Mouse (Mus musculus) limb, embryonic 11.5 days (tissue): Measurements from ENCODE around the gene Lsamp. TPM values are rescaled to one million over a fixed set of nuclear protein-coding genes. Genes with fewer than 3 reads are reported as not detected.
A peak's percentile ranks its signal among the peaks of the same experiment; 100 is the strongest.

ENCODE experiments used
- ATAC-seq: fragments of 200-750 bp; cut with Nextera tagmentation; 2 replicates; pipeline ENCODE4 v1.8.0; 2017; ENCODE audit warnings: low read depth; ENCODE audit not compliant: insufficient number of reproducible peaks, low FRiP score, low TSS enrichment
- DNase-seq: peaks from one replicate; pipeline ENCODE4 v3.0.0-alpha.2; 2015; ENCODE audit warnings: low spot score
- H3K27ac ChIP-seq: fragments of 300-500 bp; sonication (generic); replicated peaks from 2 replicates; pipeline ENCODE4 v1.5.1; 2014; ENCODE audit warnings: low read depth, mild to moderate bottlenecking, low read length
- H3K27me3 ChIP-seq: fragments of 300-500 bp; sonication (generic); 2 replicates; pipeline ENCODE4 v1.6.1; 2014; ENCODE audit warnings: mild to moderate bottlenecking, low read length, mixed read lengths; ENCODE audit not compliant: control insufficient read depth, insufficient read depth
- H3K36me3 ChIP-seq: fragments of 300-500 bp; sonication (generic); 2 replicates; pipeline ENCODE4 v1.6.1; 2014; ENCODE audit warnings: mild to moderate bottlenecking, low read length, moderate library complexity, mixed read lengths; ENCODE audit not compliant: control insufficient read depth, insufficient read depth
- H3K4me1 ChIP-seq: fragments of 300-500 bp; sonication (generic); 2 replicates; pipeline ENCODE4 v1.6.1; 2014; ENCODE audit warnings: low read length, mixed read lengths; ENCODE audit not compliant: control insufficient read depth, insufficient read depth
- H3K4me2 ChIP-seq: fragments of 300-500 bp; sonication (generic); 2 replicates; pipeline ENCODE4 v1.6.1; 2014; ENCODE audit warnings: low read depth, mild to moderate bottlenecking, moderate library complexity; ENCODE audit not compliant: severe bottlenecking
- H3K4me3 ChIP-seq: fragments of 300-500 bp; sonication (generic); 2 replicates; pipeline ENCODE4 v1.5.1; 2014; ENCODE audit warnings: low read depth, low read length
- H3K9ac ChIP-seq: fragments of 300-500 bp; sonication (generic); 2 replicates; pipeline ENCODE4 v1.6.1; 2014; ENCODE audit warnings: mild to moderate bottlenecking, low read length
- H3K9me3 ChIP-seq: fragments of 300-500 bp; sonication (generic); 2 replicates; pipeline ENCODE4 v1.6.1; 2016; ENCODE audit warnings: low read length; ENCODE audit not compliant: control insufficient read depth
- WGBS: fragments of 180-500 bp; shearing (Covaris S2); extraction: QIAGEN DNeasy Blood & Tissue Kit; methylation state at CpG from one replicate; pipeline ENCODE4 v1.1.7; 2014; 5-methylcytosine and 5-hydroxymethylcytosine counted together
- polyA plus RNA-seq: library from polyadenylated mRNA; unstranded; fragments of >200 nt; fragmentation: Nextera tagmentation; extraction: Ambion mirVana; gene quantifications from 2 replicates; pipeline ENCODE4 v1.2.1, GENCODE M21; 2014

The Lsamp gene
- polyA plus RNA-seq, 1 experiment from 2014 or later: 3.1 TPM

DNA sequence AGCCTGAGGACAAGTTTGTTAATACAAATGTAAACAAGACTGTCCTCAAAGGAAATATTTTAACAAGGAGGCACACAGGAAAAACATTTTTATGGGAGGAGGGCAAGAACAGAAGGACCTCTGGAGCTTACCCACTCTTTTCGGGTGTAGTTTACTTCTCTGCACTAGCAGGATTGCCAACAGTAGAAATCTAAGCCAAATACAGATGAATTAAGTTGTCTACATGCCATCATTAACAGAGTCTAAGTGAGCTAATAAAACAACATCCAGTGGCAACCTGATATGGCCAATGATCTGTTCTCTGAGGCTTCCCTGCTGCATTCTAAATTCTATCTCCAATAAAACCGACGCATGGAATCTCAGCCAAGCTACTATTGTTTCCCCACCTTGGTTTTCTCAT is 713.1 kb downstream of the Lsamp start:
- no peaks in the 10 kb centered on the region for H3K27me3 ChIP-seq
- H3K9me3 ChIP-seq: no peaks in the 10 kb centered on the region
- no peaks in the 10 kb centered on the region for H3K4me1 ChIP-seq
- H3K36me3 ChIP-seq: no peaks in the 10 kb centered on the region
- no peak overlapping the region for H3K27ac ChIP-seq
- ATAC-seq (no peak), DNase-seq (no peak)
- no peak overlapping the region for H3K4me3 ChIP-seq
- H3K9ac ChIP-seq: no peak overlapping the region
- H3K4me2 ChIP-seq: no peak overlapping the region
- WGBS: 68% methylated on average over 3 of the region's 3 CpGs

DNA sequence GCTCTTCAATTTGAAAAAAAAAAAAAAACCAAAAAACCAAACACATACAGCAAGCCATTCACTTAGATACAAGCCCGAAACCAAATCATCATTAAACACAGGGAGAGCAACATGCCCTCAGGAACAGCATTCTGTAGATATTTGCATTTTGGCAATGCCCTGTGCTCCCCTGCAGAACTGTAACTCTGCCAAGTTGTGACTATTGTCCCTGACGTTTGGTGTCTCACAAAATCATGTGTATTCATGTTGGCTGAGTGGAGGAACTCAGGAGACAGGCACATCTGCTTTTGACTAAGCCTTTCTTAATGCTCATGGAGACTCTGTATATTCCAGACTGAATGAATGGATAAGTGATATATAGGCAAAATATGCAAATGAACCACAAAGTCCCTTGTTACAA is 724.4 kb downstream of the Lsamp start:
- Histone ChIP-seq H3K27ac (no peak overlapping the region), H3K9me3 (no peaks in the 10 kb centered on the region), H3K4me1 (no peaks in the 10 kb centered on the region), H3K27me3 (no peaks in the 10 kb centered on the region), H3K4me2 (no peak overlapping the region), H3K36me3 (no peaks in the 10 kb centered on the region), H3K9ac (no peak overlapping the region), H3K4me3 (no peak overlapping the region)
- DNase-seq (no peak), ATAC-seq (no peak)
- WGBS: 60% methylated on average over 2 of the region's 2 CpGs

DNA sequence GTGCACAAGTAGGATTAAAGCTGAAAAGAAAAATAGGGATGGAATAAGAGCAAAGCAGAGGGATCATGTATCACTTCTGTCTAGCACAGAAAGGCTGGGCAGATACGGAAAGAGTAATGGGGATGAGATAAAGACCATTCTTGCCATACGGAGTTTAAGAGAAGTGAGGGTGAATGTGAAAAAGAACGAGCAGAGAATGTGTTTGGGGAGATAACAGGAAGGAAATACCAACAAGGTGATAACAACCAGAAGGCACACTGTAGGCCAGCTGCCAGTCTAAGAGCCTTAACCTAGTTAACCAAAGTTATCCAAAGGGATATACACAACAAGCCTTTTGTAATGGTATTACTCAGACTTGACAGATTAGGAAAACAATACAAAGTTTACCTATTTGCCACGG is 725.4 kb downstream of the Lsamp start:
- DNase-seq (no peak), ATAC-seq (no peak)
- Histone ChIP-seq H3K36me3 (no peaks in the 10 kb centered on the region), H3K9me3 (no peaks in the 10 kb centered on the region), H3K4me3 (no peak overlapping the region), H3K4me2 (no peak overlapping the region), H3K4me1 (no peaks in the 10 kb centered on the region), H3K9ac (no peak overlapping the region), H3K27me3 (no peaks in the 10 kb centered on the region), H3K27ac (no peak overlapping the region)
- 57% methylated on average over 4 of the region's 4 CpGs for WGBS

DNA sequence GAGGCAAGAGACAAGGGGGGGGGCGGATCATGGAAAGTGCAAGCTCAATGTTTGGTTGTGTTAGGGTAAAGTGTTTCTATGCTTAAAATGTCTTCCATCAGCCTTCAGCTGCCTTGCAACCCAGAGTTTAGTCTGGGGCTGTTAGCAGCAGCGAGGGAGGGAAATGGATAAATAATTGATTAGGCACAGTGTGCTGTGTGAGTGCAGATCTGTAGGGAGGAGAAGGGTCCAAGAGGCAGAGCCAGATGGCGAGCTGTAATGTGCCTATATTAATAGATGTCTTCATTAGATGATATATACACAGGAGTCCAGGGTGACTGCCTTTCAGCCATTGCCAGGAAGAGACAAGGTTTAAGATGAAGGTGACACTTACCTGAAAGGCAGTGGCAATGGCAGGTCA is 725.9 kb downstream of the Lsamp start:
- no peak for ATAC-seq
- Histone ChIP-seq H3K27ac (no peak overlapping the region), H3K36me3 (no peaks in the 10 kb centered on the region), H3K9me3 (no peaks in the 10 kb centered on the region), H3K27me3 (no peaks in the 10 kb centered on the region), H3K4me3 (no peak overlapping the region), H3K4me2 (no peak overlapping the region), H3K9ac (no peak overlapping the region), H3K4me1 (no peaks in the 10 kb centered on the region)
- 61% methylated on average over 3 of the region's 3 CpGs for WGBS
- no peak for DNase-seq

DNA sequence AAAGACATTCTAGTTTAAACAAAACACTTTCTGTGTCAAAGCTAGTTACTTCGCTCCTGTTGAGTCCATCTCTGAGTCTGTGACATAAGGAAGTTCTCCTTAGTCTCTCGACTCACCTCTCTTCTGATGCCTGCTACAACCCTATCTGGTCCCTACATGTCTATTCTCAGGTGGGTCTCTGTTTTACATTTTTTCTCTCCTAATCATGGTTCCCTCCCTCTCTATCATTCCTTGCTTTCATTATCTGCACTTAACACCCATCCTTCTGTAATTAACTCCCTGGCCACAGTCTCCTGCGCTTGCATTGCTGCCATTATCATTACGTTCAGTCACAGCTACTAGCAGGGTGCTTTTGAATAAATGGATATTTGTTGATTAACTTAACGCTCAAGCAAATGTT is 726.3 kb downstream of the Lsamp start:
- Histone ChIP-seq H3K9me3 (no peaks in the 10 kb centered on the region), H3K27me3 (no peaks in the 10 kb centered on the region), H3K4me2 (no peak overlapping the region), H3K9ac (no peak overlapping the region), H3K4me3 (no peak overlapping the region), H3K27ac (no peak overlapping the region), H3K4me1 (no peaks in the 10 kb centered on the region), H3K36me3 (no peaks in the 10 kb centered on the region)
- WGBS: 87% methylated on average over 5 of the region's 5 CpGs
- DNase-seq: no peak
- ATAC-seq: no peak

DNA sequence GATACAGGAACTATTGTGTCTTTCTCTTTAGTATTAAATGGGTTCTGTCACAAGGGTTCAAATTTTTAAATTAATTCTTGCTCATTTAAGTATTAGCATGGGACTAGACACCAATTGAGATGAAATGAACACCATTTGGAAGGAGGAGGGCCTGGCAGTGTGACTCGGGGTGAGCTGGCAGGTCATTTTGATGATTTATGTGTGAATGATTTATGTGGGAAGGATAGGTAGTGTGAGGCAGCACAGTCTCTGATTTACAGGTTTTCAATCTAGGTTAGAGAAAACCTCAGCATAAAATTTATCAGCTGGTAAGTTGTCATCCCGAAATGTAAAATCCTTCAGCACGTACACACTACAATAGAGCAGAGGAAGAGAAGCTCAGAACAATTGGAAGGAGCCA is 729.6 kb downstream of the Lsamp start:
- Histone ChIP-seq H3K9me3 (no peaks in the 10 kb centered on the region), H3K36me3 (no peaks in the 10 kb centered on the region), H3K27ac (no peak overlapping the region), H3K4me1 (no peaks in the 10 kb centered on the region), H3K9ac (no peak overlapping the region), H3K27me3 (no peaks in the 10 kb centered on the region), H3K4me3 (no peak overlapping the region), H3K4me2 (no peak overlapping the region)
- no peak for DNase-seq
- no peak for ATAC-seq
- 54% methylated on average over 3 of the region's 3 CpGs for WGBS

DNA sequence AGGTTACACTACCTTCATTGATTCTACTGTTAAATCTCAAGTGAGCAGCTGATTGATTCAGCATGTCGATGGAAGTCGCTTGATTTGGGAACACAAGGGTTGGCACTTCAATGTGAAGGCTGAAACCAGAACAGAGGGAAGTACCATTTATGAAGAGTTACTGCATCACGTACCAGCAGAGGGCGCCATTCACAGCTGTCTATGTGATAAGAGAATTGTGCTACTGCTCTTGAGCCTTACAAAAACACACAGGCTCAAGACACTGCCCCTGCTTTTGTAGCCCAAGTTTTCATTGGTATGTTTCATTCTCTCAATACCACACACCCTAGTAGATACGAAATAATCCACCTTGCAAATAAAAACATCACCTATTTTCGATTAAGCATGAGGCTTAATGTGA is 754.9 kb downstream of the Lsamp start:
- no peaks in the 10 kb centered on the region for H3K27me3 ChIP-seq
- H3K4me2 ChIP-seq: no peak overlapping the region
- 37% methylated on average over 6 of the region's 6 CpGs for WGBS
- H3K36me3 ChIP-seq: no peaks in the 10 kb centered on the region
- H3K4me1 ChIP-seq: no peaks in the 10 kb centered on the region
- no peak overlapping the region for H3K27ac ChIP-seq
- H3K4me3 ChIP-seq: no peak overlapping the region
- no peak for ATAC-seq
- no peaks in the 10 kb centered on the region for H3K9me3 ChIP-seq
- no peak overlapping the region for H3K9ac ChIP-seq
- DNase-seq: peak; percentile 80

DNA sequence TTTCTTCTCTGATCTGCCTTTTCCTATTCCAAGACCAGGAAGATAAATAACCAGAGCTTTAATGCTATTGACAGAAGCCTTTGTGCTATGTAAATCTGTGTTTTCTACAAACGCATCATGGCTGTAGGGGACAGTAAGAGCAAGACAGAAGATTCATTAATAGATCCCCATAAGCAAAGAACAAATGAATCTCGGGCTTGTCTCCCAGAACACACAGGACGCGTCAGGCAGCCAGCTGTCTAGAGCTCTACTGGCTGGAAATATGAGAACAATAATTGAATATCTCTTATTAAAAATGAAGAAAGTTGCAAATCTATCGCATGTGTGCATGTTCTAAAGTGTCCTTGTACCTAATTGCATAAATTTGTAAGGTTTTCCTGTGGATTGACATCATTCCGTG is 755.6 kb downstream of the Lsamp start:
- H3K9me3 ChIP-seq: no peaks in the 10 kb centered on the region
- H3K4me1 ChIP-seq: no peaks in the 10 kb centered on the region
- no peak overlapping the region for H3K4me2 ChIP-seq
- no peaks in the 10 kb centered on the region for H3K27me3 ChIP-seq
- H3K36me3 ChIP-seq: no peaks in the 10 kb centered on the region
- DNase-seq: no peak
- WGBS: 89% methylated on average over 6 of the region's 6 CpGs
- ATAC-seq: no peak
- H3K9ac ChIP-seq: no peak overlapping the region
- H3K27ac ChIP-seq: no peak overlapping the region
- no peak overlapping the region for H3K4me3 ChIP-seq

DNA sequence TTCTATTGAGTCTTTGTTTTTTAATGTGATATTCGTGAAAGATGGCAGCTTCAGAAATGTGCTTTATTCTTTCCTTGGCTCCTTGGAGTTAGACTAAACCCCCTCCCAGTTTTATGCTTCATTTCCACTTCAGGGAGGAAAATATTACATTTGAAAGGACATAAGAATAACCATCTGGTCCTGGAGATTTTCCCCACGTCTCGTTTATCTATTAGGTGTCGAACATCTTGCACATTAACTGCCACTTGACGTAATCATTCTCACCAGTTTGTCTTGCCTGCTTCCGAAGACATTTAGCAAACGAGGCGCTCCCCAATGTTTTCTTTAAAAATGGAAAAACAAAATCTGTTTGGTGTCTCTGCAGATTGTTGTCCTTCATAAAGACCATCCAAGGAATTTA is 756.1 kb downstream of the Lsamp start:
- H3K36me3 ChIP-seq: no peaks in the 10 kb centered on the region
- WGBS: 82% methylated on average over 8 of the region's 8 CpGs
- no peak overlapping the region for H3K4me3 ChIP-seq
- DNase-seq (no peak), ATAC-seq (no peak)
- H3K27ac ChIP-seq: no peak overlapping the region
- H3K4me2 ChIP-seq: no peak overlapping the region
- no peaks in the 10 kb centered on the region for H3K27me3 ChIP-seq
- no peak overlapping the region for H3K9ac ChIP-seq
- H3K4me1 ChIP-seq: no peaks in the 10 kb centered on the region
- H3K9me3 ChIP-seq: no peaks in the 10 kb centered on the region
